Mouse (Mus musculus) MEL (cell line): Measurements from ENCODE around the gene Pde4a.

ENCODE experiments used
- CTCF ChIP-seq, 3 experiments: IDR thresholded peaks in 2 of 3; conservative IDR thresholded peaks in 1 of 3; 2 replicates each; pipeline ENCODE4 v1.5.1; 2011 to 2012; ENCODE audit warnings: low read length in 3 of 3, low read depth in 2 of 3, mild to moderate bottlenecking in 2 of 3, improper control_type of control experiment in 1 of 3, inconsistent platforms in 1 of 3, mixed read lengths in 1 of 3, moderate library complexity in 1 of 3; ENCODE audit not compliant: control insufficient read depth in 1 of 3, insufficient read depth in 1 of 3, poor library complexity in 1 of 3, severe bottlenecking in 1 of 3
- HCFC1 ChIP-seq: IDR thresholded peaks from 2 replicates; pipeline ENCODE4 v1.6.1; 2012; ENCODE audit warnings: low read depth, mild to moderate bottlenecking, inconsistent platforms, low read length, improper control_type of control experiment, moderate library complexity
- MAFK ChIP-seq: IDR thresholded peaks from 2 replicates; pipeline ENCODE4 v1.6.1; 2011; ENCODE audit warnings: low read depth, mild to moderate bottlenecking, low read length, improper control_type of control experiment, borderline replicate concordance
- MAX ChIP-seq: IDR thresholded peaks from 2 replicates; pipeline ENCODE4 v1.6.1; 2011; ENCODE audit warnings: low read length, improper control_type of control experiment
- POLR2A ChIP-seq, 2 experiments: IDR thresholded peaks; 2 replicates each; pipeline ENCODE4 v1.6.1; 2011 to 2012; ENCODE audit warnings: low read length in 2 of 2, mild to moderate bottlenecking in 2 of 2, control low read depth in 1 of 2, improper control_type of control experiment in 1 of 2, low read depth in 1 of 2, moderate library complexity in 1 of 2; ENCODE audit not compliant: control insufficient read depth in 1 of 2, insufficient read depth in 1 of 2, poor library complexity in 1 of 2
- POLR2AphosphoS2 ChIP-seq: IDR thresholded peaks from 2 replicates; pipeline ENCODE4 v1.6.1; 2011; ENCODE audit warnings: low read length, improper control_type of control experiment
- SMC3 ChIP-seq: IDR thresholded peaks from 2 replicates; pipeline ENCODE4 v1.6.1; 2011; ENCODE audit warnings: low read depth, low read length, improper control_type of control experiment
- TBP ChIP-seq: IDR thresholded peaks from 2 replicates; pipeline ENCODE4 v1.8.0; 2011; ENCODE audit warnings: low read depth, low read length, improper control_type of control experiment
- USF1 ChIP-seq: IDR thresholded peaks from 2 replicates; pipeline ENCODE4 v1.6.1; 2014; ENCODE audit warnings: low read depth, mild to moderate bottlenecking, inconsistent platforms, low read length, improper control_type of control experiment, moderate library complexity
- USF2 ChIP-seq, 2 experiments: IDR thresholded peaks; 2 replicates each; pipeline ENCODE4 v1.6.1; 2011 to 2012; ENCODE audit warnings: improper control_type of control experiment in 2 of 2, low read length in 2 of 2, borderline replicate concordance in 1 of 2, inconsistent platforms in 1 of 2, low read depth in 1 of 2, mild to moderate bottlenecking in 1 of 2; ENCODE audit not compliant: insufficient read depth in 1 of 2
- ZC3H11A ChIP-seq: IDR thresholded peaks from 2 replicates; pipeline ENCODE4 v1.6.1; 2012; ENCODE audit warnings: low read depth, mild to moderate bottlenecking, inconsistent platforms, low read length, improper control_type of control experiment

DNA sequence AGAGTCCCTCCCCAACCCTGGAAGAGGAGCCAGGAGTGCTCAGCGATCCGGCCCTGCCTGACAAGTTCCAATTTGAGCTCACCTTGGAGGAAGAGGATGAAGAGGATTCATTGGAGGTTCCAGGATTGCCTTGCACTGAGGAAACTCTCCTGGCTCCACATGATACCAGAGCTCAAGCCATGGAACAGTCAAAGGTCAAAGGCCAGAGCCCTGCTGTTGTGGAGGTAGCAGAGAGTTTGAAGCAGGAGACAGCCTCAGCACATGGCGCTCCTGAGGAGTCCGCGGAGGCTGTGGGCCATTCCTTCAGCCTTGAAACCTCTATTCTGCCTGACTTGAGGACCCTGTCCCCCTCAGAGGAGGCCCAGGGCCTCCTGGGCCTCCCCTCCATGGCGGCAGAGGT is 45.3 kb downstream of the Pde4a start:
- TF ChIP-seq USF1 (no peak), CTCF (IDR thresholded peaks at IDR 0.05 in 2 of 3, conservative IDR thresholded peaks at IDR 0.05 in 1 of 3; ENCODE audit: control insufficient read depth in 1 of 3, insufficient read depth in 1 of 3, low read depth in 2 of 3, low read length in 3 of 3, poor library complexity in 1 of 3, severe bottlenecking in 1 of 3) (no peak), POLR2A (IDR thresholded peaks at IDR 0.05; ENCODE audit: control insufficient read depth in 1 of 2, insufficient read depth in 1 of 2, low read depth in 1 of 2, low read length in 2 of 2, poor library complexity in 1 of 2) (no peak), HCFC1 (no peak), MAFK (no peak), USF2 (IDR thresholded peaks at IDR 0.05; ENCODE audit: borderline replicate concordance in 1 of 2, insufficient read depth in 1 of 2, low read depth in 1 of 2, low read length in 2 of 2) (no peak), TBP (no peak), POLR2AphosphoS2 (no peak), ZC3H11A (no peak), SMC3 (no peak), MAX (no peak)
